Mouse (Mus musculus) embryonic stem cell, embryonic (primary cell): ENCODE data around the gene Hoxa5.

Experiments
- CTCF ChIA-PET, 4 experiments: fragments of 300-600 bp in 2 of 4; fragments of 350-600 bp in 2 of 4; sonication (Branson Sonifier 250); formaldehyde crosslinking; loops; one replicate each; lab custom pipeline; 2022; ENCODE audit warnings: inconsistent platforms in 2 of 4; lab: Charles Lee
- POLR2A ChIA-PET, 4 experiments: fragments of 300-600 bp in 2 of 4; fragments of 350-600 bp in 2 of 4; sonication (Branson Sonifier 250); formaldehyde crosslinking; loops; one replicate each; lab custom pipeline; 2022; ENCODE audit warnings: antibody characterized with exemption in 4 of 4, inconsistent platforms in 1 of 4; lab: Charles Lee

Gene Hoxa5

DNA sequence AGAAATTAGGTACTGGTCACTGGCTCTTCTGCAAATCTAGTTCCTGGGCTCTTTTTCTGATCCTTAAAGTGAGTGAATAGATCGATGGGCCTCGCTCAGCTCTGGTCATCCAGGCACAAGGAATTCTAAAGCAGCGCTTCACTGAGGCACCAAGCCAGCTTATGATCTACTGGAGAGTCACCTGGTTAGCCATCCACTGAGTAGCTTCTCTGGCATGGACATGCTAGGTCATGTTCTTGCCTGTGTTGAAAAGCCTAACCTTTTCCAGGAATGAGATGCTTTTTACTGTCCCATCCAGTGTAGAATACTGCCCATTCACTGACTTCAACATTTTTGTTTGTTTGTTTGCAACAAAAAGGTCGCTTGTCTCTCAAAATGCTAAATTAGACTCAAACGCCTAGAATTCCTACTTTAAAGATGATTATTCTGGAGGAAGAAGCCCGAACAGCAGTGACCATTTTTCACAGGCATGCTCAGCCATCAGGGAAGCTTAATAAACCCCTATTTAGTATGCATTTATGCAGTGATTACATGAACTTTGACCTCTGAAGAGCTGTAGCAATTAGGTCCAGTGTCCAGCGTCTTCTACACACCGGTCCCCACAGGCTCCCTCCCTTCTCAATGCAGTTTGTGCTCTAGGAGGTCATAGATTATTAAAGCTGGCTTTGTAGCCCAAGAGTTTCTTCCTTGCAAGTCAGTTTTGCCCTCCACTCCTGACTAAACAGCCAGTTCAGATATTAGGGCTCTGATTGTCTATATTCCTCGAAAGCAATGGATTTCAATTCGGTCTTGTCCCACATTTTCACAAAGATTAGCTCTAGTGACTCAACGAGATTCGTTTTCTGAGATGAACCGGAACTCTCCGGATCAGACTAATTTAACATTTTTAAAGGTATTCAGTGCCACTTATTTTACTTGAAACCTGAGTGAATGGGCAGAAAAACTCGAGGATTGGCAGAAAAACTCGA lies 51.9 kb downstream of the Hoxa5 start:
- CTCF ChIA-PET = interaction anchor here in 1 of 4 experiments (0.6 kb wide), 1 partner anchor 10 kb away, joined by 3 read pairs; no protein-coding TSS in a partner anchor

More for the DNA sequence above, 51.9 kb downstream of the Hoxa5 start:
- POLR2A ChIA-PET = interaction anchor here in 2 of 4 experiments (0.6 to 1.1 kb wide), 3 partner anchors 19 to 160 kb away, joined by 3 to 6 read pairs (median 3); no protein-coding TSS in a partner anchor
